In genomic region chrX:153974450-153974849, GRCm38 (mm10) we compare ENCODE assay signal across 11 mouse cellular contexts. TPM values are rescaled to one million over a fixed set of nuclear protein-coding genes. Genes with fewer than 3 reads are reported as not detected.
DNase-seq lines count a peak whose midpoint lies in the region; ATAC-seq lines count a peak whose summit lies in the region.
"Had no signal": no experiment of that assay in that cellular context is flagged by ENCODE, and none has a peak within 500 bp of the region (broad histone marks: within the 10 kb centered on the region; RNA-seq: fewer than 3 reads in every experiment).

No protein-coding gene starts in this region.

- H3K4me1 ChIP-seq in embryonic facial prominence, embryonic 14.5 days (ENCODE audit: control insufficient read depth, insufficient read depth, low read length), result no peaks in the 10 kb centered on the region
- no peaks in the 10 kb centered on the region for H3K4me1 ChIP-seq in embryonic facial prominence, embryonic 10.5 days

- ATAC-seq in embryonic facial prominence, embryonic 14.5 days (ENCODE audit: low read depth), result no peak
- ATAC-seq in CD4-positive, CD25-positive, alpha-beta regulatory T cell, adult 4 months, result peak; percentile 51
- peak; percentile 39; the same call in 1 of the 2 replicates for ATAC-seq in megakaryocyte, adult 5-6 weeks (ENCODE audit: poor library complexity, severe bottlenecking)

- no peak overlapping the region for H3K4me3 ChIP-seq in embryonic facial prominence, embryonic 14.5 days (ENCODE audit: low read depth, low read length)
- no peak overlapping the region for H3K4me3 ChIP-seq in embryonic facial prominence, embryonic 10.5 days

- no peak overlapping the region for H3K27ac ChIP-seq in embryonic facial prominence, embryonic 14.5 days (replicated peaks; ENCODE audit: low read depth, low read length)
- no peak overlapping the region for H3K27ac ChIP-seq in embryonic facial prominence, embryonic 10.5 days (replicated peaks)
- H3K27ac ChIP-seq: macrophage had no signal

- no peak overlapping the region for H3K4me2 ChIP-seq in embryonic facial prominence, embryonic 14.5 days (ENCODE audit: low read depth, low read length)

- no peaks in the 10 kb centered on the region for H3K27me3 ChIP-seq in embryonic facial prominence, embryonic 14.5 days (replicated peaks; ENCODE audit: control insufficient read depth, insufficient read depth, low read length)
- no peaks in the 10 kb centered on the region for H3K27me3 ChIP-seq in embryonic facial prominence, embryonic 10.5 days (replicated peaks; ENCODE audit: low read depth, poor library complexity, severe bottlenecking)

- DNase-seq in embryonic facial prominence, embryonic 14.5 days (ENCODE audit: low spot score), result peak; percentile 0
- no peak for DNase-seq in embryonic facial prominence, embryonic 10.5 days (ENCODE audit: low spot score)
- DNase-seq in left cerebral cortex, postnatal 4 days, result peak; percentile 1
- no peak for DNase-seq in left cerebral cortex, adult 8-10 months (ENCODE audit: low spot score in 2 of 2)
- DNase-seq in gastrocnemius, postnatal 25 days, result no peak
- no peak for DNase-seq in c-Kit-positive CD71-positive TER-119-positive erythroid progenitor cells, embryonic 14.5 days (ENCODE audit: low spot score)
- DNase-seq: adrenal gland, adult 8-10 months; layer of hippocampus, adult 9-11 months had no signal

- no peaks in the 10 kb centered on the region for H3K9me3 ChIP-seq in embryonic facial prominence, embryonic 14.5 days (ENCODE audit: control insufficient read depth, low read length)
- 0 out of 2 replicates have a peak, but pooled peaks cover 2% of the 10 kb centered on the region for H3K9me3 ChIP-seq in embryonic facial prominence, embryonic 10.5 days

- H3K36me3 ChIP-seq in embryonic facial prominence, embryonic 14.5 days (ENCODE audit: control insufficient read depth, insufficient read depth, low read length), result no peaks in the 10 kb centered on the region
- no peaks in the 10 kb centered on the region for H3K36me3 ChIP-seq in embryonic facial prominence, embryonic 10.5 days (replicated peaks)

- intact Hi-C loops in left cerebral cortex, postnatal 4 days (cut with DNase I), result no loop called here

- no peak overlapping the region for H3K9ac ChIP-seq in embryonic facial prominence, embryonic 14.5 days (ENCODE audit: low read depth, low read length)

- WGBS in embryonic facial prominence, embryonic 14.5 days, result 0% methylated on average over 2 of the region's 2 CpGs
- WGBS in embryonic facial prominence, embryonic 10.5 days, result 13% methylated on average over 2 of the region's 2 CpGs

RNA-seq across cellular contexts. Expression of gene Samt1, which starts 38.0 kb away (rescaled TPM):
- polyA plus RNA-seq in embryonic facial prominence, embryonic 14.5 days (2014; fragmentation: Nextera tagmentation; extraction: Ambion mirVana), result not detected in 2 replicates
- polyA plus RNA-seq in embryonic facial prominence, embryonic 10.5 days (2016; fragmentation: Nextera tagmentation; extraction: Ambion mirVana), result not detected in 2 replicates
- not detected for total RNA-seq in left cerebral cortex, postnatal 4 days (2021)
- not detected for total RNA-seq in left cerebral cortex, adult 8-10 months (2022)
- polyA plus RNA-seq in CD4-positive, CD25-positive, alpha-beta regulatory T cell, adult 4 months (2017; shearing (Covaris generic)), result not detected
- total RNA-seq in megakaryocyte, adult 5-6 weeks (2015), result not detected in 2 replicates
- total RNA-seq in megakaryocyte, adult 5-6 weeks (2017), result not detected in 2 replicates
- total RNA-seq in gastrocnemius, postnatal 25 days (2021), result not detected
- total RNA-seq: adrenal gland, adult 8-10 months had no signal
- polyA plus RNA-seq: macrophage had no signal

RNA-seq across cellular contexts. Expression of gene 4921511M17Rik, which starts 59.2 kb away (rescaled TPM):
- not detected in 2 replicates for polyA plus RNA-seq in embryonic facial prominence, embryonic 14.5 days (2014; fragmentation: Nextera tagmentation; extraction: Ambion mirVana)
- polyA plus RNA-seq in embryonic facial prominence, embryonic 10.5 days (2016; fragmentation: Nextera tagmentation; extraction: Ambion mirVana), result not detected in 2 replicates
- not detected for total RNA-seq in left cerebral cortex, postnatal 4 days (2021)
- not detected for total RNA-seq in left cerebral cortex, adult 8-10 months (2022)
- polyA plus RNA-seq in CD4-positive, CD25-positive, alpha-beta regulatory T cell, adult 4 months (2017; shearing (Covaris generic)), result not detected
- not detected in 2 replicates for total RNA-seq in megakaryocyte, adult 5-6 weeks (2015)
- total RNA-seq in megakaryocyte, adult 5-6 weeks (2017), result not detected in 2 replicates
- not detected for total RNA-seq in gastrocnemius, postnatal 25 days (2021)
- total RNA-seq: adrenal gland, adult 8-10 months had no signal
- polyA plus RNA-seq: macrophage had no signal

Comparison
In these comparisons a context has a peak if more than half of its experiments do, and no peak if none do; other contexts are left out.
1. DNase-seq: peak in embryonic facial prominence, embryonic 14.5 days (single experiment) and left cerebral cortex, postnatal 4 days (single experiment); none in embryonic facial prominence, embryonic 10.5 days (single experiment), left cerebral cortex, adult 8-10 months (0 of 2), gastrocnemius, postnatal 25 days (single experiment) and c-Kit-positive CD71-positive TER-119-positive erythroid progenitor cells, embryonic 14.5 days (single experiment).